Mouse (Mus musculus) midbrain, postnatal 0 days (tissue): ENCODE data around the gene Plin2. TPM values are rescaled to one million over a fixed set of nuclear protein-coding genes. Genes with fewer than 3 reads are reported as not detected.
A peak's percentile ranks its signal among the peaks of the same experiment; 100 is the strongest.
"Not testable (repeated sequence)": the region's sequence is repeated elsewhere in the genome, so short reads cannot be mapped to it uniquely, and the experiment has no call there.

ENCODE experiments used
- ATAC-seq: fragments of 200-750 bp; cut with Nextera tagmentation; 2 replicates; pipeline ENCODE4 v1.8.0; 2017; ENCODE audit warnings: moderate number of reproducible peaks, mild to moderate bottlenecking, moderate TSS enrichment, moderate library complexity; ENCODE audit not compliant: low FRiP score
- DNase-seq: peaks from one replicate; pipeline ENCODE4 v3.0.0-alpha.2; 2015; ENCODE audit warnings: low spot score
- H3K27ac ChIP-seq: fragments of 300-500 bp; sonication (generic); 2 replicates; pipeline ENCODE4 v1.5.1; 2014; ENCODE audit warnings: low read depth, mild to moderate bottlenecking, low read length, mixed read lengths
- H3K27me3 ChIP-seq: fragments of 300-500 bp; sonication (generic); 2 replicates; pipeline ENCODE4 v1.6.1; 2014; ENCODE audit warnings: low read length, control low read depth, mixed read lengths; ENCODE audit not compliant: insufficient read depth
- H3K36me3 ChIP-seq: fragments of 300-500 bp; sonication (generic); 2 replicates; pipeline ENCODE4 v1.6.1; 2014; ENCODE audit warnings: low read length, control low read depth, mixed read lengths; ENCODE audit not compliant: insufficient read depth
- H3K4me1 ChIP-seq: fragments of 300-500 bp; sonication (generic); 2 replicates; pipeline ENCODE4 v1.6.1; 2014; ENCODE audit warnings: mild to moderate bottlenecking, control low read depth, antibody characterized with exemption, low read length, mixed read lengths; ENCODE audit not compliant: insufficient read depth
- H3K4me2 ChIP-seq: fragments of 300-500 bp; sonication (generic); 2 replicates; pipeline ENCODE4 v1.6.1; 2014; ENCODE audit warnings: low read depth, mild to moderate bottlenecking, low read length, mixed read lengths; ENCODE audit not compliant: poor library complexity, severe bottlenecking
- H3K4me3 ChIP-seq: fragments of 300-500 bp; sonication (generic); 2 replicates; pipeline ENCODE4 v1.5.1; 2014; ENCODE audit warnings: low read depth, mild to moderate bottlenecking, low read length, moderate library complexity
- H3K9ac ChIP-seq: fragments of 300-500 bp; sonication (generic); replicated peaks from 2 replicates; pipeline ENCODE4 v1.6.1; 2014; ENCODE audit warnings: mild to moderate bottlenecking, low read length, moderate library complexity, mixed read lengths; ENCODE audit not compliant: poor library complexity, severe bottlenecking
- H3K9me3 ChIP-seq: fragments of 300-500 bp; sonication (generic); 2 replicates; pipeline ENCODE4 v1.6.1; 2016; ENCODE audit warnings: low read length, control low read depth
- CTCF ChIP-seq: IDR thresholded peaks from 2 replicates; pipeline ENCODE4 v1.5.1; 2016; ENCODE audit warnings: antibody characterized with exemption, mild to moderate bottlenecking
- WGBS: fragments of 180-500 bp; shearing (Covaris S2); extraction: QIAGEN DNeasy Blood & Tissue Kit; methylation state at CpG from one replicate; pipeline ENCODE4 v1.1.7; 2014; 5-methylcytosine and 5-hydroxymethylcytosine counted together
- polyA plus RNA-seq: library from polyadenylated mRNA; unstranded; fragments of >200 nt; fragmentation: Nextera tagmentation; extraction: Ambion mirVana; gene quantifications from 2 replicates; pipeline ENCODE4 v1.2.1, GENCODE M21; 2015
- total RNA-seq: library from RNA; depleted of rRNA; stranded (reverse); fragments of >200 nt; gene quantifications from 2 replicates; pipeline ENCODE4 v1.2.3, GENCODE M21; 2014

Plin2 gene
- total and polyA plus RNA-seq, 2 experiments from 2014 or later = 26.4 to 28.8 TPM

- Histone ChIP-seq H3K9me3 (no peaks in the 10 kb centered on the region), H3K4me1 (no peaks in the 10 kb centered on the region), H3K36me3 (no peaks in the 10 kb centered on the region), H3K9ac (no peak overlapping the region), H3K4me2 (no peak overlapping the region), H3K27me3 (no peaks in the 10 kb centered on the region), H3K27ac (no peak overlapping the region), H3K4me3 (no peak overlapping the region)
- peak; percentile 32 for DNase-seq
- WGBS = 71% methylated on average over 10 of the region's 10 CpGs
- peak; percentile 62 for TF ChIP-seq CTCF
- no peak for ATAC-seq
These were observed 18.0 kb downstream of the Plin2 start for GRCm38 (mm10) chr4:86651686-86652384.

GRCm38 (mm10) chr4:86648394-86648793 is 21.5 kb downstream of the Plin2 start:
- not testable (repeated sequence) for DNase-seq, H3K4me2 ChIP-seq, ATAC-seq, H3K9me3 ChIP-seq, H3K4me1 ChIP-seq, H3K27ac ChIP-seq, H3K9ac ChIP-seq, H3K36me3 ChIP-seq, H3K4me3 ChIP-seq, H3K27me3 ChIP-seq
- 95% methylated on average over 10 of the region's 13 CpGs for WGBS

- DNase-seq, ATAC-seq, H3K27me3 ChIP-seq, H3K4me2 ChIP-seq, H3K4me1 ChIP-seq, H3K9me3 ChIP-seq, H3K27ac ChIP-seq, H3K4me3 ChIP-seq, H3K9ac ChIP-seq, H3K36me3 ChIP-seq: not testable (repeated sequence)
- WGBS = 92% methylated on average over 9 of the region's 9 CpGs
These were observed 32.3 kb downstream of the Plin2 start for GRCm38 (mm10) chr4:86637561-86637960.

GRCm38 (mm10) chr4:86634873-86635272 is 35.0 kb downstream of the Plin2 start:
- not testable (repeated sequence) for H3K4me1 ChIP-seq, H3K9me3 ChIP-seq, H3K9ac ChIP-seq, H3K36me3 ChIP-seq, H3K4me3 ChIP-seq, ATAC-seq, H3K27ac ChIP-seq, H3K27me3 ChIP-seq, DNase-seq, H3K4me2 ChIP-seq

GRCm38 (mm10) chr4:86634312-86634711 is 35.5 kb downstream of the Plin2 start:
- H3K4me2 ChIP-seq, ATAC-seq, H3K27me3 ChIP-seq, H3K9me3 ChIP-seq, H3K36me3 ChIP-seq, DNase-seq, H3K27ac ChIP-seq, H3K9ac ChIP-seq, H3K4me1 ChIP-seq, H3K4me3 ChIP-seq: not testable (repeated sequence)

GRCm38 (mm10) chr4:86632556-86632955 is 37.3 kb downstream of the Plin2 start:
- not testable (repeated sequence) for H3K4me2 ChIP-seq, H3K4me3 ChIP-seq, DNase-seq, H3K9ac ChIP-seq, H3K27ac ChIP-seq, H3K36me3 ChIP-seq, H3K27me3 ChIP-seq, H3K9me3 ChIP-seq, ATAC-seq, H3K4me1 ChIP-seq
- 81% methylated on average over 4 of the region's 5 CpGs for WGBS
